Mouse (Mus musculus) neural tube, embryonic 15.5 days (tissue): ENCODE results near the gene Gm12394. TPM values are rescaled to one million over a fixed set of nuclear protein-coding genes. Genes with fewer than 3 reads are reported as not detected.
A peak's percentile ranks its signal among the peaks of the same experiment; 100 is the strongest.
"Not testable (repeated sequence)": the region's sequence is repeated elsewhere in the genome, so short reads cannot be mapped to it uniquely, and the experiment has no call there.

ENCODE experiments used
- ATAC-seq: fragments of 200-750 bp; cut with Nextera tagmentation; 2 replicates; pipeline ENCODE4 v1.8.0; 2017; ENCODE audit warnings: mild to moderate bottlenecking, moderate TSS enrichment, moderate library complexity; ENCODE audit not compliant: low FRiP score
- H3K27ac ChIP-seq: fragments of 300-500 bp; sonication (generic); replicated peaks from 2 replicates; pipeline ENCODE4 v1.5.1; 2015; ENCODE audit warnings: mild to moderate bottlenecking, inconsistent platforms
- H3K27me3 ChIP-seq: fragments of 300-500 bp; sonication (generic); replicated peaks from 2 replicates; pipeline ENCODE4 v1.6.1; 2015; ENCODE audit warnings: inconsistent platforms
- H3K36me3 ChIP-seq: fragments of 300-500 bp; sonication (generic); 2 replicates; pipeline ENCODE4 v1.6.1; 2015; ENCODE audit warnings: inconsistent platforms
- H3K4me1 ChIP-seq: fragments of 300-500 bp; sonication (generic); 2 replicates; pipeline ENCODE4 v1.6.1; 2015; ENCODE audit warnings: inconsistent platforms
- H3K4me2 ChIP-seq: fragments of 300-500 bp; sonication (generic); 2 replicates; pipeline ENCODE4 v1.6.1; 2015; ENCODE audit warnings: inconsistent platforms, mild to moderate bottlenecking, moderate library complexity
- H3K4me3 ChIP-seq: fragments of 300-500 bp; sonication (generic); replicated peaks from 2 replicates; pipeline ENCODE4 v1.5.1; 2015; ENCODE audit warnings: mild to moderate bottlenecking, inconsistent platforms
- H3K9ac ChIP-seq: fragments of 300-500 bp; sonication (generic); replicated peaks from 2 replicates; pipeline ENCODE4 v1.6.1; 2015; ENCODE audit warnings: mild to moderate bottlenecking, inconsistent platforms
- H3K9me3 ChIP-seq: fragments of 300-500 bp; sonication (generic); replicated peaks from 2 replicates; pipeline ENCODE4 v1.6.1; 2016; ENCODE audit warnings: inconsistent platforms
- WGBS: fragments of 180-500 bp; shearing (Covaris S2); methylation state at CpG from one replicate; pipeline ENCODE4 v1.1.7; 2015; ENCODE audit warnings: mixed read lengths; 5-methylcytosine and 5-hydroxymethylcytosine counted together
- polyA plus RNA-seq: library from polyadenylated mRNA; unstranded; fragments of >200 nt; fragmentation: Nextera tagmentation; extraction: Ambion mirVana; gene quantifications from 2 replicates; pipeline ENCODE4 v1.2.1, GENCODE M21; 2015

Gene Gm12394
- polyA plus RNA-seq, 1 experiment from 2014 or later, result 0.51 TPM

DNA sequence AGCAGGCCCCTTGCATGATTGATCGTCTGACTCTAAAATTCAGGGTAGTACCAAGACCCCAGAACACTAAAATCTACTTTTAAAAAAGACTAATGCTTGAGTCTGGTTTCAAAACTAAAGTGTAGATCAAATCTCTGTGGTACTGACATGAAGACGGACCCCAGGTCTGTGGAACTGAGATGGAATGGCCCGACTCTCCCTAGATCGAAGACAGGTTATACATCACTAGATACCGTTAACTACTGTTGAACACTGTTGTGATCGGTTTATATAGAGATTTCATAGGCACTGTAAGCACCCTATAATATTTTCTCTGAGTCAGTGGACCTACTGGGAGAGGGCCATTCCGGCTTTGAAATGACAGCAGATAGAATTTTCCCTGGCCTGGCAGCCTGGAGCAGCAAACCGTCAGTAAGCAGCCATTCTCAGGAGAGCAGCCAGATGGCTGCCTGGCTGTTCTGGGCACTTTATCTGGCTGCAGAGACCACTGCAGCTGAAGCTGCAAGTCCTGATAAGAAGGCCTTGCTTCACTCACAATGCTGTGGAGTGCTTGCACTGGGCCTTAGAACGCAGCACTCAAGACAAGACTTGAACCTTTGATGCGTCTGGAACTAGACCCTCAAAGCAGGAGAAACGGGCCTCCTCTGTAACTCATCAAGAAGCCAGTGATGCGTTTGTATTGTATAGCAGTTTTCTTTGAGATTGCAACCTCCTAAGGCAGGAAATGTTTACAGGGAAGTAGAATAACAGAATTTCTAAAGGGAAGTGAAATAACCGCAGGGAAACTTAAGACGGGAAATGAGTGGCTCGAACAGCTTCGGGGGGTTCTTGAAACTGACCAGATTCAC is 23.5 kb upstream of the Gm12394 start:
- Histone ChIP-seq H3K4me3 (no peak overlapping the region), H3K4me2 (no peak overlapping the region), H3K4me1 (no peaks in the 10 kb centered on the region), H3K9ac (no peak overlapping the region), H3K27me3 (no peaks in the 10 kb centered on the region), H3K9me3 (no peaks in the 10 kb centered on the region), H3K36me3 (no peaks in the 10 kb centered on the region), H3K27ac (no peak overlapping the region)
- no peak for ATAC-seq
- WGBS, result 78% methylated on average over 16 of the region's 16 CpGs

DNA sequence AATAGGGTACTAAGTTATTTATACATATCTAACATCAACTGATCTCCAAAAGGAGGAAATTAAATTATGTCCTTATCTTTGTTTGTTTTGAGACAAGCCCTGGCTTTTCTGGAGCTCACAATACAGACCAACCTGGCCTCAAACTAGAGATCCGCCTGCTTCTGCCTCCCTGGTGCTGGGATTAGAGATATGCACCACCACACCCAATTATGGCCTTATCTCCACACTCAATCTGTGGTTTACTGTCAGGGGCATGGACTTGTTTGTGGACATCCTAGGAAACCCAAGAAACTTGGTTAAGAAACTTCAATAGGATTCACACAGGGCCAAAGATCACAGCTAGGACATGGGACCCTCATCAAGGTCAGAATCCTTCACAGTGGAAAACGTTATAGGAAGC is 21.1 kb upstream of the Gm12394 start:
- 90% methylated on average over 2 of the region's 2 CpGs for WGBS

DNA sequence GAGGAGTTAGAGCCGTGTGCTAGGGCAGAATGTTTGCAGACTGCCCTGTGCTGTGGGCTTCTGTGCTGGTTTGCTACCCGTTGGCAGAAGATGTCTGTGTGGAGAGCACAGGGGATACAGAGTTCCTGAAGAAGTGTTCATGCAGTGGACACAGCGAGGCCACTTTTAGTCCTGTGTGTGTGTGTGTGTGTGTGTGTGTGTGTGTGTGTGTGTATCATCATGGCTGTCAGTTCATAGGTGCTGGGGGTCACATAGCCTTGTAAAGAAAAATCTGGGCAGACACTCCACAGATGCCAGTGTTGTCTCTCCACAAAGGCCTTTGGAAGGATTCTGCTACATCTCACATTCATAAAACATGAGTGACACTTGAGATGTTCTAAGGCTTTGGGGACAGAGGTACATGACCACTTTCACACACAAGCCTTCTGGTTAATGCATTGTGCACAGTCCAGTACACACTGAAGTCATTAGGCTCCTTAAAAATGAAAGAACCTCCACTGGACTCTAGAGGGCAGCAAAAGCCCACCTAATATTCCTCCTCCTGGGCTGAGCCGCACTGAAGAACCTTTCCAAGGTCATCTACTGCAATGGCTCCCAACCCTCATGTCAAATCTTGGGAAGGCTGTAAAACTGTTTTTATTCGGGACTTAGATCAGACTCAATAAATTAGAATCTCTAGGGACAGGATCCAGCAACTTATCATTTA is 20.2 kb upstream of the Gm12394 start:
- no peak overlapping the region for H3K4me3 ChIP-seq
- no peaks in the 10 kb centered on the region for H3K36me3 ChIP-seq
- H3K27me3 ChIP-seq, result no peaks in the 10 kb centered on the region
- H3K27ac ChIP-seq, result no peak overlapping the region
- no peak overlapping the region for H3K9ac ChIP-seq
- H3K9me3 ChIP-seq, result no peaks in the 10 kb centered on the region
- peak; percentile 89 for ATAC-seq
- H3K4me1 ChIP-seq, result no peaks in the 10 kb centered on the region
- H3K4me2 ChIP-seq, result no peak overlapping the region
- WGBS, result 33% methylated on average over 5 of the region's 5 CpGs

More for the DNA sequence above, 21.1 kb upstream of the Gm12394 start:
- no peak overlapping the region for H3K4me2 ChIP-seq
- ATAC-seq, result no peak
- no peaks in the 10 kb centered on the region for H3K9me3 ChIP-seq
- H3K4me3 ChIP-seq, result no peak overlapping the region
- no peaks in the 10 kb centered on the region for H3K4me1 ChIP-seq
- no peaks in the 10 kb centered on the region for H3K36me3 ChIP-seq
- H3K27me3 ChIP-seq, result no peaks in the 10 kb centered on the region
- no peak overlapping the region for H3K27ac ChIP-seq
- H3K9ac ChIP-seq, result no peak overlapping the region

DNA sequence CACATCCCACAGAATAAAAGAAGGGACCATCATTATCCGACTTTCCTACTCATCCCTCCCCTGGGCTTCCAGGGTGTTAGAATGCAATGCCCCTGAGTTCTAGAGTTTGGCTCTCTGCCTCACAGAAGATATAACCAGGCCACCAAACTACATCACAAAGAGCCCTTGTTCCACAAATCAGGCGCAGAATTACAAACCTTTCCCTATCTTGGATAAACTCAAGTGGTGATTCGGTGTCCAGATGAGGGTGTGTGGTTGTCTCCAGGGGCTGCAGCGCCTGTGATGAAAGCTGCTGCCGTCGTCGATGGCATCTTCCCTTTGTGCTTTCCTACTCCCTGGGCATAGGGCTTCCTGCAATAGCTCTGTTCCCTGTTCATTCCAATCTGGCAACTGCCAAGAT is 17.6 kb upstream of the Gm12394 start, which contains the start of gene Fam205c:
Fam205c (minus strand) TSS at position 101 of the 400 bp plus-strand sequence.
- no peaks in the 10 kb centered on the region for H3K9me3 ChIP-seq
- no peaks in the 10 kb centered on the region for H3K27me3 ChIP-seq
- H3K27ac ChIP-seq, result no peak within 1 kb of the TSS
- no peak within 1 kb of the TSS for H3K9ac ChIP-seq
- H3K4me3 ChIP-seq, result no peak within 1 kb of the TSS
- WGBS, result 87% methylated on average over 7 of the region's 7 CpGs
- ATAC-seq, result no peak
- H3K36me3 ChIP-seq, result no peaks in the 10 kb centered on the region
- H3K4me1 ChIP-seq, result no peaks in the 10 kb centered on the region
- H3K4me2 ChIP-seq, result no peak within 1 kb of the TSS

DNA sequence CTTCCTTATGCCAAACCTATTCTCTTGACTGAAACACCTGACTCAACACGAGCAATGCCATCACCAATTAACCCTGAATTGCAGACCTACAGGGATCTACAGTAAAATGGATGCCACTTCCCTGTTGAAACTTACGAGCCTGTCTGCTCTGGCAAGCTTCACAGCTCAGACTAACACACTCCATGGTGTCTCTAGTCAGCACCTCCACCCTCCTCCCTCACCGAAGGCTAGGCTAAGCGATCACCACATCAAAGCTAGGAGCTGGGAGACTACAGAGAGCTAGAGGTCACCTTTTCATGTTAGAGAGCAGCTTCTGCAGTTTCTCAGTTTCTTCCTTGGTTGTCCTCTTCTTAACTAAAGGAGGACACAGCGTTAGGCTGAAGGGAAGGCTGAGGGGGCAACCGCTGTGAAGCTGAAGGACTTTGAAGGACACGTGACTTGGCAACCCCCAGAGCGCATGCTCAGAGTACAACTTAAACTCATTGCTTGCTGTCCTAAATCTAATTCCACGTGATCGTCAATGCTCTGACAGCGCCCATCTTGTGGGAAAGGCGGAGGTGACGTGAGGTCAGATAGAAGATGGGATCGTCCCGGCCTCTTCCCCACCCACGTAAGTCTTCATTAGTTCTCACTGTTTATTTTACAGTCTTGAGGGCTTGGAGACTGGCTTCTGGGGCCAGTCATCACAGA is 16.3 kb upstream of the Gm12394 start:
- Histone ChIP-seq H3K9me3 (no peaks in the 10 kb centered on the region), H3K4me1 (no peaks in the 10 kb centered on the region), H3K36me3 (no peaks in the 10 kb centered on the region), H3K27me3 (no peaks in the 10 kb centered on the region), H3K9ac (no peak overlapping the region), H3K4me3 (no peak overlapping the region), H3K27ac (no peak overlapping the region), H3K4me2 (no peak overlapping the region)
- 88% methylated on average over 16 of the region's 16 CpGs for WGBS
- no peak for ATAC-seq

DNA sequence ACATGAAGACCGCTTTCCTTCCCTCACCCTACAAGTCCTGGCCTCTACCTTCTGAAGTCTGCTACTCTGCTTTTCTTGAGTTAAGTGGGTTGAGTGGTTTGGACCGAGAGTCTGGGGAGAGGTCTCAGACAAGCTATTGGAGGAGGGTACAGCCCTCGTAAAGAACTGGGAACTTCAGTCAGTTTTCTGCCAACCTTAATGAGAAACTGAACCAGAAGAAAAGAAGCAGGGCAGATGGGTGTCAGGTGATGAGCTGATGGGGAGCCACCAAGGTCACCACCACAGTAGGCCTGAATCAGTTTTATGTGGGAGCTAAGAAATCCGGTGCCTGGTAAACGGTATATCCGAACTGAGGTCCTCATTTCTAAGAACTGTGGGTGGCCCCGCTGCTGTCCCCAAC is 15.6 kb upstream of the Gm12394 start:
- ATAC-seq, result no peak
- 95% methylated on average over 7 of the region's 7 CpGs for WGBS
- no peak overlapping the region for H3K27ac ChIP-seq
- H3K4me3 ChIP-seq, result no peak overlapping the region
- no peaks in the 10 kb centered on the region for H3K9me3 ChIP-seq
- H3K36me3 ChIP-seq, result no peaks in the 10 kb centered on the region
- H3K4me1 ChIP-seq, result no peaks in the 10 kb centered on the region
- H3K27me3 ChIP-seq, result no peaks in the 10 kb centered on the region
- no peak overlapping the region for H3K9ac ChIP-seq
- H3K4me2 ChIP-seq, result no peak overlapping the region

DNA sequence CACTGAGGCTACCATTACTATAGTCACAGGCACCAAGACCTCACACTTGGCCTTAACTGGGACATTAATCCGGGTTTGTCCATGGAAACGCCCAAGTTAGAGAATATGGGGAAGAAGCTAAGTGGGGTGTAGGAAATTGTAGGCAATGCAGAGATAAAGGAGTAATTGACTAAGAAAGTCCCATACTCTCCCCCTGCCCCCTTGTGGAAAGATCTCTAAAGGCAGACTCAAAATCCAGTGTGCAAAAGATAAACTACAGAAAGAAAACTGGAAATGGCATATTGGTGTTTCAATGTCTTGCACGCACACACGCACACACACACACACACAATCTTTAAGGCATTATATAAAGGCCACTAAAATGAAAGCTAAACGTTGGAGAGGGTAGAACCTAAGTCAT is 14.2 kb upstream of the Gm12394 start:
- Histone ChIP-seq H3K9ac (no peak overlapping the region), H3K27ac (no peak overlapping the region), H3K27me3 (no peaks in the 10 kb centered on the region), H3K9me3 (no peaks in the 10 kb centered on the region), H3K4me2 (no peak overlapping the region), H3K4me1 (no peaks in the 10 kb centered on the region), H3K4me3 (no peak overlapping the region), H3K36me3 (no peaks in the 10 kb centered on the region)
- ATAC-seq, result no peak
- WGBS, result 86% methylated on average over 5 of the region's 5 CpGs

DNA sequence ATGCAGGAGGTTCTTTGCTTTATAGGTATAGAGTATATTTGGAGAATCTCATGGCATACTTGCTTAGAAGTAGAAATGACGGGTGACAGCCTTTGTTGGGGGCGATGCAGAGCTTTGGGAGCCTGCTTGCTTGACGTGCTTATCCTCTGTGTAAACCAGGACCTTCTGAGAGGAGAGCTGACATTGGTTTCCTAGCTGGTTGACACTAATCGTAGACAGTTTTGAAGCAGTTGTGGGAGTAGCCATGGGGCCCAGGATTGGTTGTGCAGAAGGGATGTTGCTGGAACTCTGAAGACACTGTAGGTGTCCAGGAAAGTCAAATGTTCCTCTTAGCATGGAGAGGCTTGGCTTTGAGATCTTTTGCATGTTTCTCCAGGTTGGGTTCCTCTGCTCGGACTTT is 11.6 kb upstream of the Gm12394 start:
- no peaks in the 10 kb centered on the region for H3K36me3 ChIP-seq
- ATAC-seq, result no peak
- H3K4me1 ChIP-seq, result no peaks in the 10 kb centered on the region
- H3K27me3 ChIP-seq, result no peaks in the 10 kb centered on the region
- H3K9ac ChIP-seq, result no peak overlapping the region
- H3K4me3 ChIP-seq, result no peak overlapping the region
- H3K27ac ChIP-seq, result no peak overlapping the region
- H3K9me3 ChIP-seq, result no peaks in the 10 kb centered on the region
- WGBS, result 88% methylated on average over 5 of the region's 5 CpGs
- no peak overlapping the region for H3K4me2 ChIP-seq

DNA sequence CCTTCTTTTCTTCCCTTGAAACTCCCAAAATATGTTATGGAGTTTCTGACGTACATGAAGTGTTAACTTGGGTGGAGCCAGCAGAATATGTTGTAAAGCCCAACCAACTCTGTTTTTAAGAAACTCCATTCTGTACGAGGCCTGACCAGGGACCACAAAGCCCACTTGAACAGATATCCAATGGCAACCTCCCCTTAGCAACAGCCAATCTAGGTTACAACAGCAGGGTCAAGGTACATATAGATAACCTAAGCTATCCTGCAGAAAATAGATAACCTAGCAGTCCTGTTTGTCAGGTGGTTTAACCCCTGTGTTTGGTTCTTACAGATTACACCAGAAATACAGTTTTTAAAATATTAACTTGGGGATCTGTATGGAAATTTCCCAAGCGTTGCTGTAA is 10.8 kb upstream of the Gm12394 start:
- Histone ChIP-seq H3K4me2 (no peak overlapping the region), H3K9ac (no peak overlapping the region), H3K27ac (no peak overlapping the region), H3K27me3 (no peaks in the 10 kb centered on the region), H3K4me1 (no peaks in the 10 kb centered on the region), H3K36me3 (no peaks in the 10 kb centered on the region), H3K4me3 (no peak overlapping the region), H3K9me3 (no peaks in the 10 kb centered on the region)
- 79% methylated on average over 3 of the region's 3 CpGs for WGBS
- no peak for ATAC-seq

DNA sequence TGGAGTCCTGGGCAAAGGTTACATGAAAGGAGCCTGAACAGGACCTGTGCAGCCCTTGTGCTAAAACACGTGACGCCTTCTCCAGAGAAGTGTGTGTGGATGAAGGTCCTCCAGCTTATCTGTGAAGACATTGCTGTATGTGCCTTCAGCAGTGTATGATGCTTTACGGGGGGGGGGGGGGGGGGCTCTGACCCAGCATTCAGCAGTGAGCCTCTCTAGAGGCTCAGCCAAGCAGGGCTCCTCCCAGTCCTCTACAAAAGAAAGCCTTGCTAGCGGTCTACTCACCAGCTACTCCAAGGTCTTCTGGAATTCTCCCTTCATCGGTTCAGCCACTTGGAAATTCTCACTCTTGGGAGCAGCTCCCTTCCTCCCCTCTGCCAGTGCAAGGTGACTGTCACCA is 6.9 kb upstream of the Gm12394 start:
- H3K27ac ChIP-seq, H3K4me1 ChIP-seq, H3K27me3 ChIP-seq, H3K4me3 ChIP-seq, H3K4me2 ChIP-seq, H3K36me3 ChIP-seq, H3K9me3 ChIP-seq, ATAC-seq, H3K9ac ChIP-seq: not testable (repeated sequence)
- 95% methylated on average over 4 of the region's 5 CpGs for WGBS

DNA sequence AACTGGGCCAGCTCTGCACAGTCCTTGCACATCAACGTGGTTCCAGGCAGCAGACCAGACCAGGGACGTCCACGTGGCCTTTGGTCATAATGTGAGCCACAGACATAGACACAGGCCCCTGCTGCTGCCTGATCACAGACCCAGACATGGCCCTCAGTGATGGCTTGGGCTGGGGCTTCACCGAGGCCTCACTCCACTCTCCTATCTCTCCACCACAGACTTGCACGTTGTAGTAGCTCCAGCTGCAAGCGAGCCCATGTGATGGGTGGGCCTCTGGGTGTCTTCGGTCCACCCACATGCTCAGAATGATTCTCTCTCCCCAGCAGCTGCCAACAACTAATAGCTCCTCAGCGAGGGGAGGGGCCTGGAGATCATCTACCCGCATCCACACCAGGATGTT is 3.9 kb upstream of the Gm12394 start:
- ATAC-seq, H3K4me2 ChIP-seq, H3K9ac ChIP-seq, H3K4me3 ChIP-seq, H3K9me3 ChIP-seq, H3K27ac ChIP-seq, H3K27me3 ChIP-seq, H3K4me1 ChIP-seq, H3K36me3 ChIP-seq: not testable (repeated sequence)
- 83% methylated on average over 9 of the region's 9 CpGs for WGBS

DNA sequence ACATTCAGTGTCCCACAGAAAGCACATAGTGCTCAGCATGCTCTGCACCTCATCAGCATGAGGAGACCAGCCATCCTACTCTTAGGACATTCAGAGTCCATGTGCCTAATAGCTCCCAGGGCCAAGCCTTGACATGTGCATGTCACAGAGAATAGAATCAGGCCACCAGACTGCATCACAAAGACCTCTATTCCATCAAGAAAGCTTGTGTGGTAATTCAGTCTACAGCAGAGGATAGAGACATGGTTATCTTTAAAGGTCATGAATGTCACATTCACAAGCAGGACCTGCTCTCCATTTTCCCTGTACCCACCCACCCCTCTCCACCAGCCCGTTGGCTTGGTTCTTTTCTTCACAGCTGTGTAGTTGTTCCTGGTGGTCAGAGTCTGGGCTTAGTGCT is 2.8 kb downstream of the Gm12394 start, which contains the start of gene Fam205a1:
Fam205a1 (minus strand) TSS at position 101 of the 400 bp plus-strand sequence.
- not testable (repeated sequence) for H3K4me2 ChIP-seq, H3K9me3 ChIP-seq, H3K4me1 ChIP-seq, H3K36me3 ChIP-seq, H3K9ac ChIP-seq, H3K27ac ChIP-seq, H3K4me3 ChIP-seq, ATAC-seq, H3K27me3 ChIP-seq
- 93% methylated on average over 1 of the region's 1 CpGs for WGBS
